Mouse (Mus musculus): ENCODE measurements around the gene Prc1. TPM values are rescaled to one million over a fixed set of nuclear protein-coding genes. Genes with fewer than 3 reads are reported as not detected.

Prc1 gene
- polyA plus RNA-seq, 1 experiment, result 55.1 TPM

GRCm38 (mm10) chr7:80264606-80265005 lies 29.6 kb upstream of the Prc1 start:
- no peak overlapping the region for H3K4me3 ChIP-seq (ENCODE audit: insufficient read depth, poor library complexity, severe bottlenecking)
- peaks cover 36% of the 10 kb centered on the region for H3K79me2 ChIP-seq (ENCODE audit: control insufficient read depth, insufficient read depth)
- H3K27me3 ChIP-seq (ENCODE audit: control insufficient read depth, insufficient read depth, insufficient read length), result no peaks in the 10 kb centered on the region
- H3K79me3 ChIP-seq (ENCODE audit: low read depth), result peaks cover 16% of the 10 kb centered on the region
- H3ac ChIP-seq (ENCODE audit: control insufficient read depth, insufficient read length, low read depth), result no peak overlapping the region
- H3K36me3 ChIP-seq (ENCODE audit: control insufficient read depth, insufficient read depth), result peaks cover 27% of the 10 kb centered on the region
- TF ChIP-seq CTCF (IDR thresholded peaks at IDR 0.05; ENCODE audit: control insufficient read depth, insufficient read depth, insufficient read length) (no peak), USF1 (IDR thresholded peaks at IDR 0.05; ENCODE audit: low read depth) (no peak), MAX (IDR thresholded peaks at IDR 0.05) (no peak), MYOD1 (IDR thresholded peaks at IDR 0.05; ENCODE audit: control insufficient read depth, insufficient read length, low read depth) (no peak), CEBPB (IDR thresholded peaks at IDR 0.05; ENCODE audit: low read depth) (no peak), MYOG (IDR thresholded peaks at IDR 0.05; ENCODE audit: control insufficient read depth, extremely low read depth, insufficient read length) (no peak), FOSL1 (IDR thresholded peaks at IDR 0.05; ENCODE audit: insufficient read depth, low read length, poor library complexity, severe bottlenecking) (no peak)

DNA sequence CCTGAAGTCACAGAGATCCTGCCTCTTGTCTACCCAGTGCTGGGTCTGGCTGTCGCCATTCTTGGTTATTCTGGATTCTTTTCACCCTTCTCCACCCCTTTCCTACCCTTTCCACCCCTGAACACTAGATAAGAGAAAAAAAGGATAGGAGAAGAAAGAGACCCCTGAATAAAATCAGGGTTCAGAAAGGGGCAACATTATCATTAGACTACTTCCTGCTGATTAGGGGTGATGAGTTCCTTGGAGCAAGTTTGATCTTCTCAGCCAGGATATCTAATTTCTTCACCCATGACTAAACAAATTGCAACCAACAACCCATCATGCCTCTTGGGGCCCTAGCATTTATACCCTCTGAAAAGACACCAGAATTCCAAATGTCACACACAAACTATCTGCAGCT lies 26.5 kb upstream of the Prc1 start:
- peaks cover 12% of the 10 kb centered on the region for H3K79me3 ChIP-seq (ENCODE audit: low read depth)
- H3K27me3 ChIP-seq (ENCODE audit: control insufficient read depth, insufficient read depth, insufficient read length), result no peaks in the 10 kb centered on the region
- H3K4me3 ChIP-seq (ENCODE audit: insufficient read depth, poor library complexity, severe bottlenecking), result no peak overlapping the region
- no peak overlapping the region for H3ac ChIP-seq (ENCODE audit: control insufficient read depth, insufficient read length, low read depth)
- H3K36me3 ChIP-seq (ENCODE audit: control insufficient read depth, insufficient read depth), result peaks cover 27% of the 10 kb centered on the region
- no peak for TF ChIP-seq CEBPB (IDR thresholded peaks at IDR 0.05; ENCODE audit: low read depth)
- TF ChIP-seq USF1 (IDR thresholded peaks at IDR 0.05; ENCODE audit: low read depth), result no peak
- TF ChIP-seq CTCF (IDR thresholded peaks at IDR 0.05; ENCODE audit: control insufficient read depth, insufficient read depth, insufficient read length), result no peak
- no peak for TF ChIP-seq MAX (IDR thresholded peaks at IDR 0.05)
- TF ChIP-seq FOSL1 (IDR thresholded peaks at IDR 0.05; ENCODE audit: insufficient read depth, low read length, poor library complexity, severe bottlenecking), result no peak
- no peak for TF ChIP-seq MYOG (IDR thresholded peaks at IDR 0.05; ENCODE audit: control insufficient read depth, extremely low read depth, insufficient read length)
- TF ChIP-seq MYOD1 (IDR thresholded peaks at IDR 0.05; ENCODE audit: control insufficient read depth, insufficient read length, low read depth), result no peak
- H3K79me2 ChIP-seq (ENCODE audit: control insufficient read depth, insufficient read depth), result peaks cover 32% of the 10 kb centered on the region

GRCm38 (mm10) chr7:80268897-80269750 lies 25.1 kb upstream of the Prc1 start, which contains the start of gene Vps33b:
TSS of gene Vps33b (plus strand) at chr7:80269649.
- Histone ChIP-seq H3ac (ENCODE audit: control insufficient read depth, insufficient read length, low read depth) (peak within 1 kb of the TSS; percentile 54), H3K79me3 (ENCODE audit: low read depth) (peaks cover 8% of the 10 kb centered on the region), H3K4me3 (ENCODE audit: insufficient read depth, poor library complexity, severe bottlenecking) (peak within 1 kb of the TSS; percentile 71), H3K79me2 (ENCODE audit: control insufficient read depth, insufficient read depth) (peaks cover 19% of the 10 kb centered on the region), H3K36me3 (ENCODE audit: control insufficient read depth, insufficient read depth) (peaks cover 24% of the 10 kb centered on the region), H3K27me3 (ENCODE audit: control insufficient read depth, insufficient read depth, insufficient read length) (no peaks in the 10 kb centered on the region)
- peak; percentile 73 for TF ChIP-seq MAX (IDR thresholded peaks at IDR 0.05)
- TF ChIP-seq MYOG (IDR thresholded peaks at IDR 0.05; ENCODE audit: control insufficient read depth, extremely low read depth, insufficient read length), result no peak

GRCm38 (mm10) chr7:80269751-80270255 lies 24.4 kb upstream of the Prc1 start:
- Histone ChIP-seq H3K27me3 (ENCODE audit: control insufficient read depth, insufficient read depth, insufficient read length) (no peaks in the 10 kb centered on the region), H3K36me3 (ENCODE audit: control insufficient read depth, insufficient read depth) (peaks cover 22% of the 10 kb centered on the region), H3K79me3 (ENCODE audit: low read depth) (peaks cover 8% of the 10 kb centered on the region), H3K79me2 (ENCODE audit: control insufficient read depth, insufficient read depth) (peaks cover 15% of the 10 kb centered on the region), H3K4me3 (ENCODE audit: insufficient read depth, poor library complexity, severe bottlenecking) (peak overlapping the region; percentile 71), H3ac (ENCODE audit: control insufficient read depth, insufficient read length, low read depth) (peak overlapping the region; percentile 52)
- TF ChIP-seq MYOD1 (IDR thresholded peaks at IDR 0.05; ENCODE audit: control insufficient read depth, insufficient read length, low read depth), result no peak
- no peak for TF ChIP-seq CTCF (IDR thresholded peaks at IDR 0.05; ENCODE audit: control insufficient read depth, insufficient read depth, insufficient read length)
- TF ChIP-seq MAX (IDR thresholded peaks at IDR 0.05), result no peak
- TF ChIP-seq FOSL1 (IDR thresholded peaks at IDR 0.05; ENCODE audit: insufficient read depth, low read length, poor library complexity, severe bottlenecking), result no peak
- TF ChIP-seq USF1 (IDR thresholded peaks at IDR 0.05; ENCODE audit: low read depth), result no peak
- no peak for TF ChIP-seq MYOG (IDR thresholded peaks at IDR 0.05; ENCODE audit: control insufficient read depth, extremely low read depth, insufficient read length)
- TF ChIP-seq CEBPB (IDR thresholded peaks at IDR 0.05; ENCODE audit: low read depth), result no peak

GRCm38 (mm10) chr7:80273456-80273855 lies 20.8 kb upstream of the Prc1 start:
- TF ChIP-seq CEBPB (IDR thresholded peaks at IDR 0.05; ENCODE audit: low read depth), result no peak
- TF ChIP-seq MYOD1 (IDR thresholded peaks at IDR 0.05; ENCODE audit: control insufficient read depth, insufficient read length, low read depth), result no peak
- TF ChIP-seq USF1 (IDR thresholded peaks at IDR 0.05; ENCODE audit: low read depth), result no peak
- TF ChIP-seq MYOG (IDR thresholded peaks at IDR 0.05; ENCODE audit: control insufficient read depth, extremely low read depth, insufficient read length), result no peak
- H3K36me3 ChIP-seq (ENCODE audit: control insufficient read depth, insufficient read depth), result peaks cover 16% of the 10 kb centered on the region
- H3K79me2 ChIP-seq (ENCODE audit: control insufficient read depth, insufficient read depth), result peaks cover 15% of the 10 kb centered on the region

More at GRCm38 (mm10) chr7:80273456-80273855, 20.8 kb upstream of the Prc1 start:
- Histone ChIP-seq H3K27me3 (ENCODE audit: control insufficient read depth, insufficient read depth, insufficient read length) (no peaks in the 10 kb centered on the region), H3K4me3 (ENCODE audit: insufficient read depth, poor library complexity, severe bottlenecking) (no peak overlapping the region), H3K79me3 (ENCODE audit: low read depth) (peaks cover 8% of the 10 kb centered on the region), H3ac (ENCODE audit: control insufficient read depth, insufficient read length, low read depth) (no peak overlapping the region)

All from C2C12 (cell line).